Mouse (Mus musculus): ENCODE measurements around the gene Iqcd. TPM values are rescaled to one million over a fixed set of nuclear protein-coding genes. Genes with fewer than 3 reads are reported as not detected.

The Iqcd gene
- total and polyA plus RNA-seq, 3 experiments = 0.14 TPM; not detected in 2

DNA sequence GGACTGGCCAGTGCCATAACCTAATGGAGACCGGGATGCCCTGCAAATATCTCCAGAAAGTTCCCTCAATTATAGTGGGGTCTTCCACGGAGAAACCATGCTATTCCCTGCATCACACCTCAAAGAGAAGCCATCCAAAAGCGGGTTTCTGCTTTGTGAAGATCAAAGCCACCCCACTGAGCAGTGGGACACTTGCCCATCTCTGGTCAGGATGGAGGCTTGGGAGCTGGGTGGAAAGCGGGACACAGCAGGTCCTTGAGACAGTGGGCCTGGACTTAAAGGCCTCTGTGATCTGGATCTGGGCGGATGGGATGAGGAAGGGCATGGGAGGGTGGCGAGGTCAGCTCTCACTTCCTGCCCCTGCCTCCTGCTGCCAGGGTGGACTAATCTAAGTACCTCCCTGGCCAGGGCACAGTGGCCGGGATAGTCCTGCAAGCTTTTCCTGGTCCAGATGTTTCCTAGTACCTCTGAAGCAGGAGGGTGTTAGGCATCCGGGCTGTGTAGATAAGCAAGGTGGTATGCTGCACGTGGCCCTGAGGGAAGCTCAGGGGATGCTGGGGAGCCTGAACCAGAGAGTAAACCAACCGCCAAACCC lies 14.2 kb upstream of the Iqcd start:
- peaks cover 20% of the 10 kb centered on the region for H3K4me1 ChIP-seq (ENCODE audit: control insufficient read depth, insufficient read depth, low read length)
- intact Hi-C loops (cut with DNase I) = no loop called here
- 64% methylated on average over 10 of the region's 10 CpGs for WGBS
- H3K27me3 ChIP-seq (ENCODE audit: control insufficient read depth, insufficient read depth, low read length) = no peaks in the 10 kb centered on the region
- TF ChIP-seq POLR2A (IDR thresholded peaks at IDR 0.05; ENCODE audit: insufficient read depth, low read depth, low read length) = no peak
- TF ChIP-seq EP300 (IDR thresholded peaks at IDR 0.05; ENCODE audit: insufficient read depth, low read depth, low read length) = no peak
- no peak for TF ChIP-seq CTCF (IDR thresholded peaks at IDR 0.05)
- no peaks in the 10 kb centered on the region for H3K79me2 ChIP-seq (replicated peaks; ENCODE audit: control insufficient read depth, insufficient read depth, low read length)
- H3K9ac ChIP-seq (ENCODE audit: low read depth, low read length) = no peak overlapping the region
- no peak overlapping the region for H3K27ac ChIP-seq
- no peak overlapping the region for H3K4me3 ChIP-seq
- DNase-seq = peak in 1 of 2 experiments; percentile 19
- no peaks in the 10 kb centered on the region; the same call in 1 of the 2 replicates for H3K36me3 ChIP-seq (ENCODE audit: control insufficient read depth, insufficient read depth, low read length)

DNA sequence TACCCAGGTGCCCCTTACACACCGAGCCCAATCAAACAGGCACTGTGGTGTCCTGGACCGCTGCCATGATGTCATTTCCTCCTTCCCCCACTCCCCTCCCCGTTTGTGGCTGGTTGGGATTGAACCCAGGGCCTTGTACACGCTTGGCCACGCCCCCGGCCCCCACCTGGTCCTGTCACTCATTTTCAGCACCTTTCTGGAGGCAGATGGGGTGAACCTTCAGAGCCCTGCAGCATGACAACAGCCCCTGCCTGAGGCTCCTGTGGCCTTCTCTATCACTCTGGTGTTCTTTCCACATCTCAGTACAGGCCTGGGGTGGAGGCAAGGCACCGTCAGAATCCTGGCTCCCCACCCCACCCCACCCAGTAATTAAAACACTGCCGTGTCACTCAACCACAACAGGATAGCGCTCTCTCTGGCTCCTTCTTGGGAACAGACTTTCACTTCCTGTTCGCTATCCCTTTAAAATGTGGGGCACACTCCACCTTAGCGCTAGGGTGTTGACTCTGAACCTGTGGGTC lies 12.0 kb upstream of the Iqcd start:
- no peak overlapping the region for H3K9ac ChIP-seq (ENCODE audit: low read depth, low read length)
- no peaks in the 10 kb centered on the region; the same call in 1 of the 2 replicates for H3K36me3 ChIP-seq (ENCODE audit: control insufficient read depth, insufficient read depth, low read length)
- H3K79me2 ChIP-seq (replicated peaks; ENCODE audit: control insufficient read depth, insufficient read depth, low read length) = no peaks in the 10 kb centered on the region
- no peak overlapping the region for H3K27ac ChIP-seq
- peaks cover 13% of the 10 kb centered on the region for H3K4me1 ChIP-seq (ENCODE audit: control insufficient read depth, insufficient read depth, low read length)
- WGBS = 58% methylated on average over 11 of the region's 11 CpGs
- no peak for DNase-seq
- TF ChIP-seq POLR2A (IDR thresholded peaks at IDR 0.05; ENCODE audit: insufficient read depth, low read depth, low read length) (no peak), EP300 (IDR thresholded peaks at IDR 0.05; ENCODE audit: insufficient read depth, low read depth, low read length) (no peak), CTCF (IDR thresholded peaks at IDR 0.05) (no peak)
- intact Hi-C loops (cut with DNase I) = no loop called here
- H3K4me3 ChIP-seq = no peak overlapping the region
- H3K27me3 ChIP-seq (ENCODE audit: control insufficient read depth, insufficient read depth, low read length) = no peaks in the 10 kb centered on the region

DNA sequence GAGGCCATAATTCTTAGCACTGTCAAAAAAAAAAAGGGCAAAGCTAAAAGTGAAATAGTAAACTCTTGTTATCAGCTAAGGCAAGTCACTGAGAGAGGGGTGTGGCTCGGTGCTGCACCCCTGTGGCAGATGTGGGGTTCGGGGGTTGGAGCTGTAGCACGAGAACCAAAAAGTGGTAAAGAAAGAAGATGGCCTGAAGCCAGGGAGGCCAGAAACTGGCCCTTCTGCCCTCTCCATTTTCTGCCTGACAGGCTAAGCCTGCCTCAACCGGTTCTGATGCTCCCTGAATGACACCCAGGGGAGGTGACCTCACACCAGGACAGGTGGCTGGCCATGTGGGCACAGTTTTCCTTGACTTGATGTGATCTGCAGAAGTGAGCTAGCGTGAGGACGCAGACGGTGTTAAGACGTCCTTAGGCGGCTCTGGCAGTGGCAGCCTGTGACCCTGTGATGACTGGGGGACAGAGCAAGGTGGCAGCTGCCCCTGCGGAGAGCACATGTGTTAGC lies 10.8 kb upstream of the Iqcd start:
- Histone ChIP-seq H3K27ac (peak overlapping the region; percentile 75), H3K4me1 (ENCODE audit: control insufficient read depth, insufficient read depth, low read length) (peaks cover 17% of the 10 kb centered on the region), H3K27me3 (ENCODE audit: control insufficient read depth, insufficient read depth, low read length) (no peaks in the 10 kb centered on the region), H3K79me2 (replicated peaks; ENCODE audit: control insufficient read depth, insufficient read depth, low read length) (no peaks in the 10 kb centered on the region), H3K36me3 (ENCODE audit: control insufficient read depth, insufficient read depth, low read length) (no peaks in the 10 kb centered on the region; the same call in 1 of the 2 replicates), H3K9ac (ENCODE audit: low read depth, low read length) (no peak overlapping the region), H3K4me3 (no peak overlapping the region)
- peak in 1 of 2 experiments; percentile 19 for DNase-seq
- intact Hi-C loops (cut with DNase I) = no loop called here
- peak; percentile 41 for TF ChIP-seq CTCF (IDR thresholded peaks at IDR 0.05)
- TF ChIP-seq POLR2A (IDR thresholded peaks at IDR 0.05; ENCODE audit: insufficient read depth, low read depth, low read length) = no peak
- WGBS = 53% methylated on average over 10 of the region's 10 CpGs

DNA sequence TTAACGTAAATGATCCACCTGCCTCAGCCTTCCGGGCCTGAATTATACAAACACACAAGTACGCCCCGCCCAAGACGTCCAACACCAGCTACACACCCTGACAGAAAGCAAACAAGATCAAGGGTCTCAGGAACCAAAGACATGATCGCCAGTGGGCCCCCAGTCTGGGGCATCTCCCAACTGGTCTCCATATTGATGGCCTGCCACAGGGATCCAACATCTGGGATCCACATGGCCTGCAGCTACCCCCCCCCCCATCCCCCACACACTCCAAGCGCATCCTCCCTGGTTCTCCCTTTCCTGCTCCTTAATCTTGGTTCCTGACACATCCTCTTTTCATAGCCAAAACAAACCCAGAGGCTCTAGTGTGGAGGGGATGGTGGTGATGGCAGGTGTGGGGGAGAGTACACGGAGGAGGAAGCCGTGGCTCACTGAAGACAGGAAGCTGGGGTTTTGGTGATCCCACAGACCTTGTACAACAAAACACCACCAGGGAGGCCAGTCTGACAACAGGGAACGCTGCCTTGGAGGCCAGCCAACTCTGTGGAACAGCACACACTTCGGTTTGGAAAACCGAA lies 10.2 kb upstream of the Iqcd start:
- peak; percentile 75 to 80 for DNase-seq
- intact Hi-C loops (cut with DNase I) = no loop called here
- 39% methylated on average over 12 of the region's 12 CpGs for WGBS
- Histone ChIP-seq H3K4me1 (ENCODE audit: control insufficient read depth, insufficient read depth, low read length) (peaks cover 17% of the 10 kb centered on the region), H3K9ac (ENCODE audit: low read depth, low read length) (no peak overlapping the region), H3K27ac (peak overlapping the region; percentile 75), H3K4me3 (no peak overlapping the region; the same call in 1 of the 2 replicates), H3K79me2 (replicated peaks; ENCODE audit: control insufficient read depth, insufficient read depth, low read length) (no peaks in the 10 kb centered on the region), H3K36me3 (ENCODE audit: control insufficient read depth, insufficient read depth, low read length) (no peaks in the 10 kb centered on the region), H3K27me3 (ENCODE audit: control insufficient read depth, insufficient read depth, low read length) (no peaks in the 10 kb centered on the region)
- TF ChIP-seq POLR2A (IDR thresholded peaks at IDR 0.05; ENCODE audit: insufficient read depth, low read depth, low read length) (no peak), CTCF (IDR thresholded peaks at IDR 0.05) (no peak), EP300 (IDR thresholded peaks at IDR 0.05; ENCODE audit: insufficient read depth, low read depth, low read length) (no peak)

DNA sequence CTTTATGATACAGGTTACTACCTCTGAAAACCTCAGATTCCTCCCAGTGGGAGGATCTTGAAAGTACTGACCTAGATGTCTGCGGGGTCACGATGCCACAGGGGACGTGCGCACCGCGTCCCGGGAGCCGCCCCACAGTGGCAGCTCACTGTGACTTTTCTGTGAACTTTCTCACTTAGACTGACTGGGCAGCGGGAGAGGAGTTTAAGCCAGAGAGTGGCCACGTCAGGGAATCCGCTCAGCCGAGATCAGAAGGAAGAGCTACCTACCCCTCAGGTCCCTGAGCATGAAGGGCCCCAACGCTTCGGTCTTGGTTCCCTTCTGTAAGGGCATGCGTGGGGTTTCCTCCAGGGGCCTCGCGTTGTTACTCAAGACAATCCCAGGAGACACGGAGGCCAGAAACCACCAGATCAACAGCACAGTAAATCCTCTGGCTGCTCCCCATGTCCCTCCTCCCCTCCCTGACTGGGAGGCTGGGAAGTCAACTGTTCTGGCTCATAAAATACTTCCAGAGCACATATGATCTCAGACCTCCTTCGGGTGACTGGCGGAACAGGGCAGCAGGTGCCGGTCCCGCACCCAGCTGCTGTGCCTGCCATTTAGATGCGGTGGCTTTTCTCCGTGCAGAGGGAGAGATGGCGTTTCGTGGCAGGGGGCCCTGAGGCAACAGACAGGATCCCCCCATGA lies 9.5 kb upstream of the Iqcd start:
- TF ChIP-seq POLR2A (IDR thresholded peaks at IDR 0.05; ENCODE audit: insufficient read depth, low read depth, low read length) = no peak
- no peak for TF ChIP-seq CTCF (IDR thresholded peaks at IDR 0.05)
- no peak for TF ChIP-seq EP300 (IDR thresholded peaks at IDR 0.05; ENCODE audit: insufficient read depth, low read depth, low read length)
- 40% methylated on average over 26 of the region's 26 CpGs for WGBS
- Histone ChIP-seq H3K9ac (ENCODE audit: low read depth, low read length) (no peak overlapping the region), H3K4me1 (ENCODE audit: control insufficient read depth, insufficient read depth, low read length) (peaks cover 17% of the 10 kb centered on the region), H3K4me3 (no peak overlapping the region; the same call in 1 of the 2 replicates), H3K36me3 (ENCODE audit: control insufficient read depth, insufficient read depth, low read length) (no peaks in the 10 kb centered on the region), H3K27ac (peak overlapping the region; percentile 75), H3K79me2 (replicated peaks; ENCODE audit: control insufficient read depth, insufficient read depth, low read length) (no peaks in the 10 kb centered on the region), H3K27me3 (ENCODE audit: control insufficient read depth, insufficient read depth, low read length) (no peaks in the 10 kb centered on the region)
- intact Hi-C loops (cut with DNase I) = no loop called here
- peak; percentile 75 to 82 for DNase-seq

Data from heart, adult 2 months (tissue).